Mouse (Mus musculus) MEL (cell line): Measurements from ENCODE around the gene Nrcam. TPM values are rescaled to one million over a fixed set of nuclear protein-coding genes. Genes with fewer than 3 reads are reported as not detected.

ENCODE experiments used
- DNase-seq: peaks from one replicate; pipeline ENCODE4 v3.0.0; 2011; ENCODE audit warnings: low read depth, low spot score
- H3K27ac ChIP-seq: 2 replicates; pipeline ENCODE4 v1.5.1; 2012; ENCODE audit warnings: low read depth, mild to moderate bottlenecking, control low read depth, low read length, moderate library complexity; ENCODE audit not compliant: control insufficient read depth
- H3K27me3 ChIP-seq, 2 experiments: fragments of 150-350 bp in 1 of 2; sonication (generic) in 1 of 2; 2 replicates each; pipeline ENCODE4 v1.6.1; 2012; ENCODE audit warnings: low read length in 2 of 2, mild to moderate bottlenecking in 2 of 2, improper control_type of control experiment in 1 of 2, moderate library complexity in 1 of 2; ENCODE audit not compliant: insufficient read depth in 2 of 2, control insufficient read depth in 1 of 2
- H3K36me3 ChIP-seq, 2 experiments: 2 replicates each; pipeline ENCODE4 v1.6.1; 2012 to 2014; ENCODE audit warnings: low read length in 2 of 2, improper control_type of control experiment in 1 of 2, inconsistent platforms in 1 of 2, mild to moderate bottlenecking in 1 of 2; ENCODE audit not compliant: insufficient read depth in 2 of 2, control insufficient read depth in 1 of 2
- H3K4me1 ChIP-seq, 2 experiments: fragments of 150-350 bp in 1 of 2; sonication (generic) in 1 of 2; 2 replicates each; pipeline ENCODE4 v1.6.1; 2012; ENCODE audit warnings: low read length in 2 of 2, improper control_type of control experiment in 1 of 2, mild to moderate bottlenecking in 1 of 2; ENCODE audit not compliant: insufficient read depth in 2 of 2, control insufficient read depth in 1 of 2
- H3K4me3 ChIP-seq, 2 experiments: fragments of 150-350 bp in 1 of 2; sonication (generic) in 1 of 2; 2 replicates each; pipeline ENCODE4 v1.5.1; 2012; ENCODE audit warnings: low read depth in 2 of 2, low read length in 2 of 2, mild to moderate bottlenecking in 2 of 2, moderate library complexity in 2 of 2, control low read depth in 1 of 2, improper control_type of control experiment in 1 of 2; ENCODE audit not compliant: control insufficient read depth in 1 of 2, insufficient read depth in 1 of 2
- H3K79me2 ChIP-seq: 2 replicates; pipeline ENCODE4 v1.6.1; 2012; ENCODE audit warnings: mild to moderate bottlenecking, low read length, moderate library complexity; ENCODE audit not compliant: control insufficient read depth, poor library complexity, insufficient read depth
- H3K9ac ChIP-seq: 2 replicates; pipeline ENCODE4 v1.6.1; 2012; ENCODE audit warnings: low read depth, mild to moderate bottlenecking, control low read depth, low read length, moderate library complexity; ENCODE audit not compliant: control insufficient read depth, poor library complexity, severe bottlenecking
- H3K9me3 ChIP-seq: fragments of 150-350 bp; sonication (generic); replicated peaks from 2 replicates; pipeline ENCODE4 v1.6.1; 2012; ENCODE audit warnings: mild to moderate bottlenecking, low read length, improper control_type of control experiment, moderate library complexity; ENCODE audit not compliant: insufficient read depth
- BHLHE40 ChIP-seq: IDR thresholded peaks from 2 replicates; pipeline ENCODE4 v1.6.1; 2012; ENCODE audit warnings: low read depth, mild to moderate bottlenecking, inconsistent platforms, low read length, improper control_type of control experiment, borderline replicate concordance
- CHD1 ChIP-seq: IDR thresholded peaks from 2 replicates; pipeline ENCODE4 v1.6.1; 2012; ENCODE audit warnings: low read depth, mild to moderate bottlenecking, inconsistent platforms, low read length, improper control_type of control experiment
- ELF1 ChIP-seq: IDR thresholded peaks from 2 replicates; pipeline ENCODE4 v1.6.1; 2014; ENCODE audit warnings: low read depth, mild to moderate bottlenecking, inconsistent platforms, low read length, improper control_type of control experiment, moderate library complexity
- EP300 ChIP-seq, 2 experiments: IDR thresholded peaks; 2 replicates each; pipeline ENCODE4 v1.6.1; 2011; ENCODE audit warnings: improper control_type of control experiment in 2 of 2, low read length in 2 of 2, low read depth in 1 of 2, mild to moderate bottlenecking in 1 of 2
- GABPA ChIP-seq: IDR thresholded peaks from 2 replicates; pipeline ENCODE4 v1.6.1; 2012; ENCODE audit warnings: low read depth, mild to moderate bottlenecking, inconsistent platforms, low read length, improper control_type of control experiment, moderate library complexity
- JUND ChIP-seq: IDR thresholded peaks from 2 replicates; pipeline ENCODE4 v1.6.1; 2011; ENCODE audit warnings: low read depth, mild to moderate bottlenecking, improper control_type of control experiment, low read length
- MAX ChIP-seq: IDR thresholded peaks from 2 replicates; pipeline ENCODE4 v1.6.1; 2011; ENCODE audit warnings: low read length, improper control_type of control experiment
- MAZ ChIP-seq: IDR thresholded peaks from 2 replicates; pipeline ENCODE4 v1.6.1; 2012; ENCODE audit warnings: low read depth, mild to moderate bottlenecking, inconsistent platforms, low read length, improper control_type of control experiment
- MEF2A ChIP-seq: IDR thresholded peaks from 2 replicates; pipeline ENCODE4 v1.6.1; 2014; ENCODE audit warnings: low read depth, mild to moderate bottlenecking, inconsistent platforms, low read length, improper control_type of control experiment; ENCODE audit not compliant: poor library complexity, insufficient replicate concordance, severe bottlenecking; ENCODE audit errors: extremely low read depth
- NRF1 ChIP-seq: IDR thresholded peaks from 2 replicates; pipeline ENCODE4 v1.6.1; 2014; ENCODE audit warnings: low read depth, mild to moderate bottlenecking, inconsistent platforms, low read length, improper control_type of control experiment, moderate library complexity; ENCODE audit not compliant: poor library complexity, insufficient read depth, severe bottlenecking
- POLR2AphosphoS2 ChIP-seq: IDR thresholded peaks from 2 replicates; pipeline ENCODE4 v1.6.1; 2011; ENCODE audit warnings: low read length, improper control_type of control experiment
- RCOR1 ChIP-seq: IDR thresholded peaks from 2 replicates; pipeline ENCODE4 v1.6.1; 2012; ENCODE audit warnings: low read depth, mild to moderate bottlenecking, inconsistent platforms, low read length, improper control_type of control experiment
- TAL1 ChIP-seq: IDR thresholded peaks from 2 replicates; pipeline ENCODE4 v1.6.1; 2012; ENCODE audit warnings: mild to moderate bottlenecking, inconsistent platforms, low read length, moderate library complexity, mixed read lengths
- TBP ChIP-seq: IDR thresholded peaks from 2 replicates; pipeline ENCODE4 v1.8.0; 2011; ENCODE audit warnings: low read depth, low read length, improper control_type of control experiment
- UBTF ChIP-seq: IDR thresholded peaks from 2 replicates; pipeline ENCODE4 v1.6.1; 2012; ENCODE audit warnings: low read depth, mild to moderate bottlenecking, inconsistent platforms, low read length, improper control_type of control experiment, moderate library complexity, borderline replicate concordance; ENCODE audit not compliant: insufficient read depth
- USF1 ChIP-seq: IDR thresholded peaks from 2 replicates; pipeline ENCODE4 v1.6.1; 2014; ENCODE audit warnings: low read depth, mild to moderate bottlenecking, inconsistent platforms, low read length, improper control_type of control experiment, moderate library complexity
- polyA plus RNA-seq, 2 experiments: library from polyadenylated mRNA; stranded (reverse) in 1 of 2; unstranded in 1 of 2; fragments of >175 nt in 1 of 2; fragments of >200 nt in 1 of 2; gene quantifications; 2 replicates each; pipeline versions ENCODE4 v1.2.1 to v1.2.4; 2012; ENCODE audit warnings: low replicate concordance in 2 of 2, low read depth in 1 of 2; ENCODE audit not compliant: insufficient read length in 2 of 2, insufficient read depth in 1 of 2, missing spikeins in 1 of 2
- total RNA-seq: library from RNA; depleted of rRNA; stranded (reverse); fragments of 300-350 nt; gene quantifications from 2 replicates; pipeline ENCODE4 v1.2.3, GENCODE M21; 2012

The Nrcam gene
- total and polyA plus RNA-seq, 3 experiments: not detected

DNA sequence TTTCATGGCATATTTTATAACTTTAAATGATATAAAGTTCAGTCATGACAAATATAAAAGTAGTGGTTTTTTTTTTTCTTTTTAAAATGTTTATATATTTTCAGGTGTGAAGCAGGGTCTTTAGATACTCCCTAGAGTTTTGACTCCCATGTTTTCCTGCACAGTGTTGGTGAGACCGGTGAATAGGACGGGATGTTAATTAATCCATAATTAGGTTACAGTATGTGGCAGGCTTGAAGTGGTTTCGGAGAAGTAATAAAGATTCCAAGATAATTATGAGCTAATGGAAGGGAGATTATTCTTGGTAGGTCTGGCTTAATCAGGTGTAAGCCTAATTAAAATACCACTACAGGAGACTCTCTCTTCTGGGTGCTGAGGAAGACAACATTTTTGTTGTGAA, 17.5 kb downstream of the Nrcam start:
- H3K27me3 ChIP-seq: no peaks in the 10 kb centered on the region
- TF ChIP-seq TAL1 (no peak), MAZ (no peak), MEF2A (no peak), MAX (no peak), JUND (no peak), UBTF (no peak), USF1 (no peak), RCOR1 (no peak), CHD1 (no peak), TBP (no peak), ELF1 (no peak), EP300 (IDR thresholded peaks at IDR 0.05; ENCODE audit: low read depth in 1 of 2, low read length in 2 of 2) (no peak), BHLHE40 (no peak)
- TF ChIP-seq, all 39 proteins: peak for 0
- Histone ChIP-seq H3K9ac (no peak overlapping the region), H3K79me2 (no peaks in the 10 kb centered on the region), H3K9me3 (no peaks in the 10 kb centered on the region), H3K4me1 (no peaks in the 10 kb centered on the region), H3K27ac (no peak overlapping the region), H3K4me3 (no peak overlapping the region), H3K36me3 (no peaks in the 10 kb centered on the region)
- DNase-seq: no peak

DNA sequence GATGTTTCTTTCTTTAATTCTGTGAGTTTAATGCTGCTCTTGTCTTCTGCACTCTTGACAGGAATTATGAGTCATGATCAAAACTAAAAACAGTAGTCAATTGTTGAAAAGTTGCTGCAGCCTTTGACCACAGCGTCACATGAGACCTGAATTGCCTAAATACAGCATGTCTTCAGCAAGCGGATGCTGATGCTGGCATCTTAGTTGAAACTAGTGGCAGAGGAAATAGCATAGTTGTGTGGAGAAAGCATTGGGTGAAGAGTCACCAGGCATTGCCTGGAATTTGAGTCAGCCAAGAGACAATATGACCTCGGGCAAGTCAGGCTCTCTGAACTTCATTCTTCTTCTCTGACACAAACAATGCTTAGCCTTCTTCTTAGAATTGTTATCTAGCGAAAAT, 26.4 kb downstream of the Nrcam start:
- DNase-seq: no peak
- no peaks in the 10 kb centered on the region for H3K4me1 ChIP-seq
- H3K9me3 ChIP-seq: no peaks in the 10 kb centered on the region
- no peak overlapping the region for H3K4me3 ChIP-seq
- no peaks in the 10 kb centered on the region for H3K79me2 ChIP-seq
- no peak overlapping the region for H3K27ac ChIP-seq
- no peak for TF ChIP-seq GABPA
- H3K9ac ChIP-seq: no peak overlapping the region
- H3K27me3 ChIP-seq: no peaks in the 10 kb centered on the region
- no peaks in the 10 kb centered on the region for H3K36me3 ChIP-seq

DNA sequence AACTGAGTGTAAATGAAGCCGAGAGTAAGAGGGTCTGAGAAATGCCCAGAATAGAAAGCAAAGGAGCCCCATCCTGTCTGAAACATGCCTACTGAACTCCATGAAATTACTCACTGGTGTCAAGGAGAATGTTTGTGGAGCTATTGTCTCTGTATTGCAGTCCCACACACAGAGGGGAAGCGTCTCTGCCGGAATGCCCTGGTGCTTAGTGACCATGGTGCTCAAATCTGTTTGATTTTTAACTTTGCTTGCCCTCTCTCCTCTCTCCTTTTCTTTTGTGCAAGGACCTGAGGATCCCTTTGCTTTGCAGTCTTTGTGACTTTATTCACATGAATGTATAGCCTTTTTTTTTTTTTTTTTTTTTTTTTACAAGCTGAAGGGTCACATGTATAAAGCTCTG, 28.8 kb downstream of the Nrcam start:
- no peaks in the 10 kb centered on the region for H3K4me1 ChIP-seq

More for the DNA sequence above, 28.8 kb downstream of the Nrcam start:
- no peaks in the 10 kb centered on the region for H3K9me3 ChIP-seq
- H3K4me3 ChIP-seq: no peak overlapping the region
- no peak for DNase-seq
- H3K27me3 ChIP-seq: no peaks in the 10 kb centered on the region
- H3K27ac ChIP-seq: no peak overlapping the region
- no peaks in the 10 kb centered on the region for H3K36me3 ChIP-seq
- no peak overlapping the region for H3K9ac ChIP-seq
- no peaks in the 10 kb centered on the region for H3K79me2 ChIP-seq
- TF ChIP-seq NRF1 (no peak), POLR2AphosphoS2 (no peak), MAX (no peak)
